Mouse (Mus musculus) heart, adult 2 months (tissue): Measurements from ENCODE around the gene Pfas. TPM values are rescaled to one million over a fixed set of nuclear protein-coding genes. Genes with fewer than 3 reads are reported as not detected.
"Not testable (repeated sequence)": the region's sequence is repeated elsewhere in the genome, so short reads cannot be mapped to it uniquely, and the experiment has no call there.

ENCODE experiments used
- DNase-seq, 2 experiments: peaks; one replicate each; pipeline ENCODE4 v3.0.0; 2021
- H3K27ac ChIP-seq: fragments of 200-600 bp; 2 replicates; pipeline ENCODE4 v1.8.1; 2022
- H3K27me3 ChIP-seq: fragments of 200-500 bp; 2 replicates; pipeline ENCODE4 v1.6.1; 2012; ENCODE audit warnings: mild to moderate bottlenecking, low read length, inconsistent platforms, mixed read lengths; ENCODE audit not compliant: control insufficient read depth, insufficient read depth
- H3K36me3 ChIP-seq: fragments of 200-500 bp; 2 replicates; pipeline ENCODE4 v1.6.1; 2012; ENCODE audit warnings: low read length, inconsistent platforms; ENCODE audit not compliant: control insufficient read depth, insufficient read depth
- H3K4me1 ChIP-seq: fragments of 200-500 bp; 2 replicates; pipeline ENCODE4 v1.6.1; 2011; ENCODE audit warnings: low read length; ENCODE audit not compliant: control insufficient read depth, insufficient read depth
- H3K4me3 ChIP-seq: fragments of 200-600 bp; 2 replicates; pipeline ENCODE4 v1.8.1; 2022
- H3K79me2 ChIP-seq: fragments of 200-500 bp; replicated peaks from 2 replicates; pipeline ENCODE4 v1.6.1; 2012; ENCODE audit warnings: mild to moderate bottlenecking, inconsistent platforms, low read length, moderate library complexity, mixed read lengths; ENCODE audit not compliant: control insufficient read depth, insufficient read depth
- H3K9ac ChIP-seq: fragments of 200-500 bp; 2 replicates; pipeline ENCODE4 v1.6.1; 2012; ENCODE audit warnings: low read depth, mild to moderate bottlenecking, control low read depth, inconsistent platforms, low read length, mixed read lengths
- CTCF ChIP-seq: fragments of 200-600 bp; IDR thresholded peaks from 2 replicates; pipeline ENCODE4 v1.8.1; 2022; ENCODE audit warnings: antibody characterized with exemption, mild to moderate bottlenecking, moderate library complexity
- EP300 ChIP-seq: fragments of 200-500 bp; IDR thresholded peaks from 2 replicates; pipeline ENCODE4 v1.6.1; 2011; ENCODE audit warnings: low read depth, low read length, control low read depth; ENCODE audit not compliant: insufficient read depth
- POLR2A ChIP-seq: fragments of 200-500 bp; IDR thresholded peaks from 2 replicates; pipeline ENCODE4 v1.6.1; 2011; ENCODE audit warnings: mild to moderate bottlenecking, low read depth, low read length, control low read depth; ENCODE audit not compliant: insufficient read depth
- WGBS: fragments of 180-500 bp; shearing (Covaris S2); methylation state at CpG from one replicate; pipeline ENCODE4 v1.1.7; 2018; 5-methylcytosine and 5-hydroxymethylcytosine counted together
- intact Hi-C: fragments of 180-260 bp; cut with DNase I; formaldehyde crosslinking; loops from one replicate; pipeline ENCODE4 v1.15.1; 2025
- polyA plus RNA-seq: library from polyadenylated mRNA; depleted of rRNA; stranded (reverse); fragments of >200 nt; gene quantifications from 2 replicates; pipeline ENCODE4 v1.2.3, GENCODE M21; 2012
- total RNA-seq, 2 experiments: library from RNA; stranded (reverse); gene quantifications; 2 replicates each; pipeline ENCODE4 v1.2.3; 2021

Pfas gene
- total and polyA plus RNA-seq, 3 experiments, result 5.9 to 8.5 (median 6.4) TPM

DNA sequence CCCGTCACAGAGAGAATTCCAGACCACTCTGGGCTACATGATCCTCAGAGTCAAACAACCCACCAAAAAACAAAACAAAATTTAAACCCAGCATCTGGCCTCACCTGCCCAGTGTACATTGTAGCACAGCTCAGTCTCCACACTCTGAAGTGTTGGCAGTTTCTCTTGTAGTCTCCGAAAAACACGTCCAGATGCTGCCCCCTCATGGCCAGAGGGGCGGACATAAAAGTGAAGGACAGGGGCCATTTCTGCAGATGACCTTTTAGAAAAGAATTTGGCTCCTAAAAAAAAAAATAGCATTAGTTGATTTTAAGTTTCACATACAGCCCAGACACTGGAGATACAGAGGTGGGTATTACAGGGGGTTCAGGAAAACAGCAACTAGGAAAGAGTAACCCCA is 4.7 kb downstream of the Pfas start:
- Histone ChIP-seq H3K27me3 (no peaks in the 10 kb centered on the region), H3K4me1 (peaks cover 1% of the 10 kb centered on the region), H3K36me3 (no peaks in the 10 kb centered on the region), H3K27ac (no peak overlapping the region), H3K4me3 (no peak overlapping the region), H3K9ac (no peak overlapping the region), H3K79me2 (no peaks in the 10 kb centered on the region)
- DNase-seq, result peak in 1 of 2 experiments; percentile 40
- intact Hi-C loops, result no loop called here
- TF ChIP-seq CTCF (peak; percentile 60), EP300 (no peak), POLR2A (no peak)
- 40% methylated on average over 4 of the region's 4 CpGs for WGBS

DNA sequence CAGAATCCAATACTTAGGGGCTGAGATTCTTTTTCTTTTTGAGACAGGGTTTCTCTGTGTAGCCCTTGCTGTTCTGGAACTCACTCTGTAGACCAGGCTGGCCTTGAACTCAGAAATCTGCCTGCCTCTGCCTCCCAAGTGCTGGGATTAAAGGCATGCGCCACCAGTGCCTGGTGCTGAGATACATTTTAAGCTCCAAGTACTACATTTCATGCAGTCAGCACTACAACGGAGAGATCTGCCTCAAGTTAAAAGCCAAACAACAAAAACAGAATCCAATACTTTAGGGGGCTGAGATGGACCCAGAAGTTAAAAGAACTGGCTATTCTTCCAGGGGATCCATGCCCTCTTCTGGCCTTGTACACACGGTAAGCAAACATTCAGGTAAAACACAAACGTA is 5.5 kb downstream of the Pfas start:
- 94% methylated on average over 4 of the region's 4 CpGs for WGBS
- DNase-seq, H3K27ac ChIP-seq, H3K27me3 ChIP-seq, intact Hi-C loops, H3K79me2 ChIP-seq, H3K9ac ChIP-seq, H3K36me3 ChIP-seq, H3K4me1 ChIP-seq, H3K4me3 ChIP-seq: not testable (repeated sequence)

DNA sequence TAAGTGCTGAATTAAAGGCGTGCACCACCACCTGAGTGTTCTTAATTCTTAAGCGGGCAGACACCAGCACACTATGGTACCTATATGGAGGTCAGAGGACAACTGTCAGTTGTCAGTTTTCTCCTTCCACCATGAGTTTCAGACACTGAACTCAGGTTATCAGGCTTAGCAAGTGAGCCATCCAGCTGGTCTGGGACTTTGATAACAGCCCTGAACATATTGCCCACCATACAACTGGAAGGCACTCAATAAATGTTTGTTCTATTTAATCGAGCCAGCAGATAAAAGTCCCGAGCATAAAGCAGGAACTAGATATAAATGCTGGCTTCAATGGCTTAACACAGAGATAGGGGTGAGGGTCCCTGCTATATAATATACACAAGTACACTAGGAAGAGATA is 11.2 kb downstream of the Pfas start:
- Histone ChIP-seq H3K79me2 (no peaks in the 10 kb centered on the region), H3K4me3 (no peak overlapping the region), H3K27me3 (no peaks in the 10 kb centered on the region), H3K4me1 (no peaks in the 10 kb centered on the region), H3K9ac (no peak overlapping the region), H3K27ac (no peak overlapping the region), H3K36me3 (no peaks in the 10 kb centered on the region)
- whole genome bisulfite sequencing, result 88% methylated on average over 4 of the region's 4 CpGs
- intact Hi-C loops, result no loop called here
- DNase-seq, result no peak
- TF ChIP-seq EP300, result no peak
- TF ChIP-seq POLR2A, result no peak
- TF ChIP-seq CTCF, result no peak

DNA sequence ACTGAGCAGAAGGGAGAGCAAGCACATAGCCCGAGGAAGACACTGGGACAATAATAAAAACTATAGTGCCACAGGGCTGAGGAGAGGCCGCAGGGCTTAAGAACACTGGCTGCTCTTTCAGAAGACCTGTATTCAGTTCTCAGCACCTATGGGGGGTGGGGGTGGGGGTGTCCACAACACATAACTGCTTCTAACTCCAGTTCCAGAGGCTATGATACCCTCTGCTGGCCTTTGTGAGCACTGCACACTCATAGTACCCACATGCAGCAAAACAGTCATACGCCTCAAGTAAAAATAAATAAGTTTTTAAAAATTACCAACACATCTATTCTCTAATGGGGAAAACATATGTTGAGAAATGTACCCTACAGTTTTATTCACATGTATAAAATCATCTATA is 13.9 kb downstream of the Pfas start:
- Histone ChIP-seq H3K79me2 (no peaks in the 10 kb centered on the region), H3K9ac (no peak overlapping the region), H3K27me3 (no peaks in the 10 kb centered on the region), H3K4me1 (no peaks in the 10 kb centered on the region), H3K4me3 (no peak overlapping the region), H3K36me3 (no peaks in the 10 kb centered on the region), H3K27ac (no peak overlapping the region)
- WGBS, result 99% methylated on average over 3 of the region's 3 CpGs
- TF ChIP-seq POLR2A (no peak), CTCF (peak; percentile 53)
- DNase-seq, result no peak
- intact Hi-C loops, result no loop called here

DNA sequence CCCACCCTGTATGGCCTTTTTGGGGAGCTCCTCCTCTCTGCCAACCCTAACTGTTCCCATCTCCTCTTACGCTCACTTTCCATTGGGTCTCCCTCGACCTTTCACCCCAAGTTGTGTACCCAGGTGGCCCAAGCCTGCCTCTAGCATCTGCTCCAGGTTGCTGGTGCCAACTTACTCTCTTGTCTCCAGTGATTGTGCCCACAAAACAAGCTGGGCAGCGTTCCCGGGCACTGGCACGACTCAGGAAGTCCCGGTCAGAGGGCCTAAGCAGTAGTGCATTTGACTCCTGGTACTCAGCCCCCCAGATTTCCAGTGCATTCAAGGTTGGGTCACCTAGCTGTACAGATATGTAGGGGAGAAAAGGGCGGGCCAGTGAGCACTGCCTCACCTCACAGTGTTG is 15.1 kb downstream of the Pfas start:
- no peak for DNase-seq
- H3K79me2 ChIP-seq, result no peaks in the 10 kb centered on the region
- H3K27me3 ChIP-seq, result no peaks in the 10 kb centered on the region
- no peak overlapping the region for H3K27ac ChIP-seq
- intact Hi-C loops, result no loop called here
- H3K36me3 ChIP-seq, result no peaks in the 10 kb centered on the region
- H3K4me3 ChIP-seq, result no peak overlapping the region
- no peak overlapping the region for H3K9ac ChIP-seq
- H3K4me1 ChIP-seq, result no peaks in the 10 kb centered on the region
- 76% methylated on average over 7 of the region's 7 CpGs for WGBS
- TF ChIP-seq CTCF (no peak), EP300 (no peak), POLR2A (no peak)

DNA sequence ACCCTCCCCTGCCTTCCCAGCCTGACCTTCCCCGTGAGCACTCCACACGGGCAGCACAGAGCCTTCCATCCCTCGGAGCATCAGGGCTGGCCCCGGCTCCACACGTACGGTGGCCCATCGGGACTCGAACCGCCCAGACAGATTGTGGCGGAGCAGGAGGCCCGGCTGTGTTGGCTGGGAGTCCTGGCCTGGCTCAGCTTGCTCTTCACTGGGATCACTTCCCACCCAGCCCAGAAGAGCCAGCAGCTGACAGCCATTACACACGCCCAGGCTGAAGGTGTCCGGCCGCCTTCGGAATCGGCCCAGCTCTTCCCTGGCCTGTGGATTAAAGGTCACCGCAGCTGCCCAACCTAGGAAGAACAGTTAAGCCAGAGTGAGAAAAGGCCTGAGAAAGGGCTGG is 19.9 kb downstream of the Pfas start:
- no peaks in the 10 kb centered on the region for H3K36me3 ChIP-seq
- H3K27me3 ChIP-seq, result no peaks in the 10 kb centered on the region
- DNase-seq, result no peak
- intact Hi-C loops, result no loop called here
- H3K27ac ChIP-seq, result no peak overlapping the region
- no peaks in the 10 kb centered on the region for H3K79me2 ChIP-seq
- H3K4me1 ChIP-seq, result peaks cover 1% of the 10 kb centered on the region; the same call in 1 of the 2 replicates
- H3K9ac ChIP-seq, result no peak overlapping the region
- no peak for TF ChIP-seq CTCF
- no peak for TF ChIP-seq POLR2A
- no peak for TF ChIP-seq EP300
- H3K4me3 ChIP-seq, result no peak overlapping the region
- 78% methylated on average over 17 of the region's 17 CpGs for WGBS

DNA sequence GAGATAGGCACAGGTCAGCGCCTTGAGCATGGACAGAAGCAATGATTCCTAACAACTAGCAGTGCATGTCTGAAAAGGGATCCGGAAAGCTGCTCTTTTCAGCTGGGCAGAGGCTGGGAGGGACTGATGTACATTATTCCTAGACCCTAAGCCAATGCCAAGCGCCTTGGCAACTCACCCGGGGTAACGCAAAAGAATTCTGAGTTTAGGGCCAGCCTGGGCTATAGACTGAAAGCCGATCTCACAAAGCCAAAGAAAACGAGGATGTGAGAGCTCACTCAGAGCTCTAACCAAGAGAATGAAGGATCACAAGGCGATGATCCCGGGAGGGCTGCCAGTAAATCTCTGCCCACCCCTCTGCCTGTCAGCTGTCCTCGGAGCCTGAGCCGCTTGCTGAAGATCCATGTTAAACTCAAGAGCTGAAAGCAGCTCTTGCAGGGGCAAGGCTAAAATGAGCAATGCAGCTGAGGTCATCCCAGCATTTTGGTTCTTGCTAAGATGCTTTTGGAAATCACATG is 20.8 kb downstream of the Pfas start:
- no peaks in the 10 kb centered on the region for H3K36me3 ChIP-seq
- peaks cover 3% of the 10 kb centered on the region for H3K4me1 ChIP-seq
- H3K79me2 ChIP-seq, result no peaks in the 10 kb centered on the region
- no peak for TF ChIP-seq CTCF
- TF ChIP-seq POLR2A, result no peak
- no peak for TF ChIP-seq EP300
- WGBS, result 90% methylated on average over 11 of the region's 11 CpGs
- H3K9ac ChIP-seq, result no peak overlapping the region
- intact Hi-C loops, result no loop called here
- no peak for DNase-seq
- no peaks in the 10 kb centered on the region for H3K27me3 ChIP-seq
- H3K27ac ChIP-seq, result no peak overlapping the region
- no peak overlapping the region for H3K4me3 ChIP-seq
